Mouse (Mus musculus) retina, postnatal 1 day (tissue): ENCODE data around the gene Megf11.

Source experiments
- DNase-seq: peaks from one replicate; pipeline ENCODE4 v3.0.0-alpha.2; 2012

The Megf11 gene

GRCm38 (mm10) chr9:64654723-64655122 is 269.3 kb downstream of the Megf11 start:
- peak; percentile 31 for DNase-seq

GRCm38 (mm10) chr9:64656613-64657012 is 271.2 kb downstream of the Megf11 start:
- DNase-seq, result no peak

- DNase-seq, result no peak
These were observed 274.8 kb downstream of the Megf11 start for GRCm38 (mm10) chr9:64660222-64660621.

- no peak for DNase-seq
These were observed 279.2 kb downstream of the Megf11 start for GRCm38 (mm10) chr9:64664612-64665011.

- DNase-seq, result peak; percentile 48
These were observed 281.1 kb downstream of the Megf11 start for GRCm38 (mm10) chr9:64666549-64666948.

GRCm38 (mm10) chr9:64667513-64667912 is 282.1 kb downstream of the Megf11 start:
- no peak for DNase-seq

GRCm38 (mm10) chr9:64668001-64668400 is 282.6 kb downstream of the Megf11 start:
- DNase-seq, result no peak

- DNase-seq, result peak; percentile 58
These were observed 286.2 kb downstream of the Megf11 start for GRCm38 (mm10) chr9:64671341-64672319.

- DNase-seq, result peak; percentile 38
These were observed 301.9 kb downstream of the Megf11 start for GRCm38 (mm10) chr9:64687122-64688014.

GRCm38 (mm10) chr9:64688015-64688394 is 302.6 kb downstream of the Megf11 start:
- no peak for DNase-seq

GRCm38 (mm10) chr9:64690771-64691170 is 305.3 kb downstream of the Megf11 start:
- no peak for DNase-seq

GRCm38 (mm10) chr9:64691176-64691575 is 305.8 kb downstream of the Megf11 start:
- peak; percentile 83 for DNase-seq

- DNase-seq, result no peak
These were observed 307.7 kb downstream of the Megf11 start for GRCm38 (mm10) chr9:64693094-64693493.

GRCm38 (mm10) chr9:64695266-64695665 is 309.8 kb downstream of the Megf11 start:
- no peak for DNase-seq

GRCm38 (mm10) chr9:64696404-64696803 is 311.0 kb downstream of the Megf11 start:
- no peak for DNase-seq

GRCm38 (mm10) chr9:64697006-64697405 is 311.6 kb downstream of the Megf11 start:
- DNase-seq, result no peak

- DNase-seq, result no peak
These were observed 312.3 kb downstream of the Megf11 start for GRCm38 (mm10) chr9:64697677-64698076.

- no peak for DNase-seq
These were observed 313.2 kb downstream of the Megf11 start for GRCm38 (mm10) chr9:64698586-64698985.

- DNase-seq, result no peak
These were observed 315.3 kb downstream of the Megf11 start for GRCm38 (mm10) chr9:64700451-64701311.

GRCm38 (mm10) chr9:64701651-64702050 is 316.2 kb downstream of the Megf11 start:
- no peak for DNase-seq

- DNase-seq, result no peak
These were observed 317.0 kb downstream of the Megf11 start for GRCm38 (mm10) chr9:64702391-64702790.

GRCm38 (mm10) chr9:64702937-64703336 is 317.5 kb downstream of the Megf11 start:
- DNase-seq, result no peak
